Mouse (Mus musculus): ENCODE measurements at regions not wholly inside any gene's neighbourhood (a gene's known extent, or its start where the extent isn't known, plus 50 kb on each side); places are given as distances from the start of the nearest gene placed in this dataset.

- DNase-seq: no peak
Measured at GRCm38 (mm10) chr13:44246714-44247251, 462.2 kb downstream of the Cd83 start.

GRCm38 (mm10) chr13:44247861-44248260 lies 463.3 kb downstream of the Cd83 start:
- DNase-seq: no peak

GRCm38 (mm10) chr13:44248401-44248800 lies 463.8 kb downstream of the Cd83 start:
- no peak for DNase-seq

- DNase-seq: no peak
Measured at GRCm38 (mm10) chr13:44249119-44249518, 464.5 kb downstream of the Cd83 start.

DNA sequence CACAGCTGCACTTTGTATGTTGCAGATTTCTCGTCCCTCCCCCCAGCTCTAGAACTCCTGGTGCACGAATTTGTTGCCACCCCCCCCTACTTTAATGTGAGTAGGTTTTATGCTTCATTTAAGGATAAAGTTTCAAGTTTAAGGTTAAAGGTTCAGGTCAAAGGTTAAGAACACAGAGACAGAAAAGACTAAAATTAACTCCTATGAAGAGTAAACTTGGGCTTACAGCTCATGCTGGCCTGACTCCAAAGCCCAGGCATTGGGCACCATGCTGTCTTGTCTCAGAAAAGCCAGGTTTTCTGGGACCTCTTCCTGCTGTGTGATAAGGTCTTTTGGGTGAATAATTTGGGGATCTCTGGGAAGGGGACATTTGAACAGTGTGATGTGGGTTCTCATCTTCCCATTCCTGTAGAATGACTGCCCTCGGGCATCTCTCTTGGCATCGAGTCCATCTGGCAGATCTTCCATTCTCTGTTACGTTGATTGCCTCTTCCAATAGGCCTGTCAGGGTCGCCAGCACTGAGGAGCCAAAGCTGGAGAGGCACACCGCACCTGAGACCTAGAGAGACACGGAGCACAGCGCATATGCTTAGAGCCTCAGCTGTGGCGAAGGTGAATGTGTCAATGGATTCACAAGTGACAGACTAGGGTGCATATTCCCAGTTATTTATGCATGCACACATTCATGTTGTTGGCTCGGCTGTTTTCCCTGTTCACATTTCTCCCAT lies 466.1 kb downstream of the Cd83 start:
- DNase-seq: no peak

- DNase-seq: no peak
Measured at GRCm38 (mm10) chr13:44251503-44251902, 466.9 kb downstream of the Cd83 start.

- no peak for DNase-seq
Measured at GRCm38 (mm10) chr13:44252496-44252895, 467.9 kb downstream of the Cd83 start.

DNA sequence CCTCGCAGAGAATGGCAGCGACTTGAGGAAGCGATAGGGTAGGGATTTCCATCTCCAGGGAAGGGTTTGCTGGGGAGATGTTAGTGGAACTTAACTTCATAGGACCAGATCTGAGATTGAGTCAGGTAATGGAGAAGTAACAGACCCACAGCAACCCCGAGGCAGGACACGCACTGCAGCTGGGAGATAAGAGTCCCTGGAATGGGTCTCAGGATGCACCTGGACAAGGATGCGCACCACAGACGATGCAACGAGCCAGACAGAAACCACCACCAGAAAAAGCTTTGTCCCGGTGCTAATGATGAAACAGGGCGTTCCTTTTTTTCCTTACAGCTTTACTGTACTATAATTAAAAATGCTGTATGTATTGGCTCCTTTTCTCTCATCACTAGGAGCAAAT lies 470.9 kb upstream of the Jarid2 start:
- DNase-seq: no peak

DNA sequence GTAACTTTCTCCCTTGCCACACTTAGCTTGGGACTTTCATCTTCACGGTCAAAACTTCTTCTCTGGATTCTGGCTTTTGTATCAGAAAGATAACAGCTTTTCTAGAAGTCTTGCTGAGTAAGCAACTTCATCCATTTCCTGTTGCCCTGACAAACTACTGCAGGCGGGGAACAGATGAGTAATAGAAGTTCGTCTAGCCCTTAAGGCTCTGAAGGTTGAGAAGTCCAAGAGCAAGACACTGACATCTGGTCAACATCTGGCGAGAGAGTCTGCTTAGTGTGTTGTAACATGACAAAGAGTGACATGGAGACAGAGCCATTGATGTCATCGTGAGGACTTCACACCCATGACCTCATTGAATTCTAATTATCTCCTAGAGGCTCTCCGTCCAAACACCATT lies 469.2 kb upstream of the Jarid2 start:
- DNase-seq: no peak

DNA sequence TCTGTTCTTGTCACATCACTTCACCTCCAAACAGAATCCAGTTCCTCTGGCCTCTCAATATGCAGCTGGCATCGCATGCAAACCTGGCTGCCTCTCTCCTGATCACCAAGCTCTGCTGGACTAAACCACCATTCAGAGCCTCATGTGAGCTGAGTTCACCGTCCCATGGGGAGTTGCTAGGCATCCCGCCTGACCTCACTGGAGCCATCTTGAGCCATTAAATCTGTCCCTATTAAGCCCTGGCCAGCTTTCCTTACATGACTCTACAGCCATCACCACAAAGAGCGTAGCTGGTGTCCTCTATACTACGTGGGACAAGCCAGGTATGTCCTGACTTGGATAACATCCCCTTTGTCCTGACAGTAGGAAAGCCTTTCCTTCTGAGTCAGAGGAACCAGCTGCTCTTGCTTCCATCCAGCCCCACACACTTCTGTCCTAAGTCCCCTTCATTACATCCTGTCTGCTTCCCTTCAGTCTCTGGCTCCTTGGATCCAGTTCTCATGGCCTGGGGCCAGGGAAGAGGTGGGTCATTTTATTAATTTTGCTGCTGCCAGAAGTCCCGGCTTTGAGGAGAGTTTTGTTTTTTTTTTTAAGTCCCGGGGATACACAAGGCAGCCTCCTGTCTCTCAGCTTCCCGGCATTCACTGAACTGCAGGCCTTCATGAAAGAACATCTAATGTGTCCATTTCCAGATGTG lies 468.5 kb upstream of the Jarid2 start:
- peak; percentile 69 for DNase-seq

GRCm38 (mm10) chr13:44272746-44273524 lies 456.3 kb upstream of the Jarid2 start:
- no peak for DNase-seq

DNA sequence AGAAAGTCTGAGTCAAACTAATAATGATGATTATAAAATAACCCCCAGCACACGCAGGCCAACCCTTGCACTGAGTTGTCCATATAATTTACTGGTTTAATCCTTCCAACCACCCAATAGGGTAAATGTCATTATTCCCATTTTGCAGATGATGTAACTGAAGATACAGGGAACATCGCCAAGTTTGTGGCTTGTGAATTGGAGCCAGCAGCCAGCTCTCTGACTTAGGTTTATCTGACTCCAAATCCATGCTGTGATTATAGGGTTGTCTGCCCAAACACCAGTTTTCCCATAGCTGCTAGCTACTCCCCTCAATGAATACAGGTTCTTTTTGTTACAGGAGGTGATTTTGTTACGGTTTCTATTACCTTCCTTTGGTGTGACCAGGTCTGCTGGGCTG lies 451.3 kb upstream of the Jarid2 start:
- no peak for DNase-seq

- DNase-seq: no peak
Measured at GRCm38 (mm10) chr13:44279036-44279435, 450.2 kb upstream of the Jarid2 start.

DNA sequence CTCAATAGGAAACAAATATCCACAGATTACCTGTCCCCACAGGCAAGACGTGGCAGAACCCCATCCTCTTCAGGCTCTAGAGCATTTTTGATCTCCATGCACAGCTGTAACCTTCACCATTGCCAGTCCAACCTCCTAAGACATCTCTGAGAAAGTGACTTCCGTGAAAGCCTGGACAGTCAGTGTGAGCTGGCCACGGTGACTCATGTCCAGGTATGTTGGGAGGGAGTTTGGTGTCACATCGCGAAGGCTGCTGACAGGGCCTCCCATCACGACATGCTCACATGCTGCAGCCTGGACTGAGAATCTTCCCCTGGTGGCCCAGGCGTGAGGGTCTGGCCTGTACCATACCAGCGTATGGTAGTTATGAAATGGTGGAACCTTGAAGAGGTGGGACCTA lies 449.0 kb upstream of the Jarid2 start:
- DNase-seq: no peak

DNA sequence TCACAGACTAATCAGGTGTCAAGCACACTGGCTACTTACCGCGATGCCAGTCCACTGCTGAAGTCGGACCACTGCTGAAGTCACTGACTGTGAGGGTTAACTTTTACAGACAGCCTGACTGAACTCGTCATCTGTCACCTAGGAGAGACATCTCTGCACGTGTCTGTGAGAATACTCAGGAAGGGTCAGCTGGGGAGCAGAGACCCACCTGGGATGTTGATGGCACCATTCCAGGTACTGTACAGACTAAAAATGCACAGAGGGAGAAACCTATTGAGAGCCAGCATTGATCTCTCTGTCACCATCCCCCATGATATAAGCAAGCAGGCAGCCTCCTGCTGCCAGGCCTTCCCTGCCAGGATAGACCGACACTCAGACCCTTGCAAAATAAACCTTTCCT lies 447.5 kb upstream of the Jarid2 start:
- DNase-seq: no peak

GRCm38 (mm10) chr13:44282306-44282705 lies 447.0 kb upstream of the Jarid2 start:
- DNase-seq: no peak

GRCm38 (mm10) chr13:44282731-44283571 lies 446.3 kb upstream of the Jarid2 start:
- DNase-seq: no peak

GRCm38 (mm10) chr13:44285881-44286280 lies 443.4 kb upstream of the Jarid2 start:
- DNase-seq: no peak

DNA sequence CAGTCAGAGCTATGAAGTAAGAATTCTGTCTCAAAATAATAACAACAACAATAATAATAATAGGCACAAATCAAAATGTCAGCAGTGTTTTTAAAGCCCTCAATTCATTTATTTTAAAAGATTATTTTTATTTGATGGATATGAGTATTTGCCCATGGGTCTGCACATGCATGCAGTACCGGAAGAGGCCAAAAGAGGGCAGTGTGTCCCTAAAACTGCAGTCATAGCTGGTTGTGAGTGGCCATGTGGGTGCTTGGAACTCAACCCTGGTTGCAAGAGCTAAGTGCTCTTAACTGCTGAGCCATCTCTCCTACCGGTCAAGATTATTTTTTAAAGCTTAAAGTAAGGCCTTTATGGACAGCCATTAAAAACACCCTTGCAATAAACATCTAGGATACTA lies 439.1 kb upstream of the Jarid2 start:
- DNase-seq: no peak

GRCm38 (mm10) chr13:44292476-44293056 lies 436.7 kb upstream of the Jarid2 start:
- DNase-seq: no peak

GRCm38 (mm10) chr13:44293736-44294416 lies 435.4 kb upstream of the Jarid2 start:
- DNase-seq: no peak

Measured in gastrocnemius, postnatal 10 days (tissue).